Mouse (Mus musculus): Measurements from ENCODE around the gene Rab11a. TPM values are rescaled to one million over a fixed set of nuclear protein-coding genes. Genes with fewer than 3 reads are reported as not detected.

The Rab11a gene
- polyA plus RNA-seq, 2 experiments, result 243 to 434 TPM

DNA sequence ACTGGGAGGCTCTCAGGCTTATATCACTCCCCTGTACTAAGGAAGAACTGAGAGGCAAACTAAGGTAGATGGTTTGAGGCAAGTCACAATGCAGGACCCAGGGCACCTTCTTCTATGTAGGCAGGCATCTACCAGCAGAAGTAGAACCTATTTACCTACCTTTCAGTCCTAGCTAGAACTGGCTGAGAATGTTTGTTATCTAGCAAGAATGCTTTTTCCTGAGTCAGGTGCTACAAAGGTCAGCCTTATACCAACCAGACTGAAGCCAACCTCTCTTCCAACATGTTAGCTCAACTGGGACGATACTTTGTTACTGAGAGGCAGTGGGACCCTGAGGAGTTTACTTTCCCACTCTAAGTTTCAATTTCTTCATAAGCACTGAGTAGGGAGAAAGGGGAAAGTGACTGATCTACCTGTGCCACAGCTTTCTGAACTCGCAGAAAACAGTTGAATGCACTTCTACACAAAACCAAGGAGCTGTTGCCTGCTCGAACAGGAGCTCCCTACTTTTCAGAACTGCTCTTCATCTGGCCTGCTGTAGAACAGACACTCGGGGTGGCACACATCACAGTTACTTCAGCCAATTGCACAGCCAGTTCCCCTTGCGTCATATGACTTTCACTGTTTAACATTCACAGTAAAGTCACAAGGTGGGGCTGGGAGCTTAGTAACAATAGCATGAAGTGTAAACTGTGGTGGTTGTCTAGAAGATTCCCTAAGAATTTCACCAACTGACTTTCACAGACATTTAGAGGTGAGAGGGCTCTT lies 33.3 kb downstream of the Rab11a start:
- WGBS, result 90% methylated on average over 5 of the region's 5 CpGs
- no peak for ATAC-seq (ENCODE audit: low FRiP score, low read depth)
- no peak overlapping the region for H3K27ac ChIP-seq (replicated peaks; ENCODE audit: low read depth, low read length)
- TF ChIP-seq POLR2A (IDR thresholded peaks at IDR 0.05; ENCODE audit: borderline replicate concordance, extremely low read depth, insufficient read depth, insufficient read length), result no peak
- no peaks in the 10 kb centered on the region for H3K9me3 ChIP-seq (ENCODE audit: control insufficient read depth, low read length)
- H3K4me1 ChIP-seq (ENCODE audit: control insufficient read depth, insufficient read depth, low read length), result no peaks in the 10 kb centered on the region
- H3K27me3 ChIP-seq (ENCODE audit: control insufficient read depth, insufficient read depth, low read length), result no peaks in the 10 kb centered on the region
- H3K4me3 ChIP-seq (replicated peaks; ENCODE audit: low read length), result no peak overlapping the region
- peaks cover 26% of the 10 kb centered on the region for H3K36me3 ChIP-seq (ENCODE audit: control insufficient read depth, insufficient read depth, low read length)
- no peak overlapping the region for H3K9ac ChIP-seq (ENCODE audit: low read depth, low read length, severe bottlenecking)
- no peak for DNase-seq (ENCODE audit: low spot score)
- no peak overlapping the region for H3K4me2 ChIP-seq (replicated peaks; ENCODE audit: low read depth, low read length, severe bottlenecking)

DNA sequence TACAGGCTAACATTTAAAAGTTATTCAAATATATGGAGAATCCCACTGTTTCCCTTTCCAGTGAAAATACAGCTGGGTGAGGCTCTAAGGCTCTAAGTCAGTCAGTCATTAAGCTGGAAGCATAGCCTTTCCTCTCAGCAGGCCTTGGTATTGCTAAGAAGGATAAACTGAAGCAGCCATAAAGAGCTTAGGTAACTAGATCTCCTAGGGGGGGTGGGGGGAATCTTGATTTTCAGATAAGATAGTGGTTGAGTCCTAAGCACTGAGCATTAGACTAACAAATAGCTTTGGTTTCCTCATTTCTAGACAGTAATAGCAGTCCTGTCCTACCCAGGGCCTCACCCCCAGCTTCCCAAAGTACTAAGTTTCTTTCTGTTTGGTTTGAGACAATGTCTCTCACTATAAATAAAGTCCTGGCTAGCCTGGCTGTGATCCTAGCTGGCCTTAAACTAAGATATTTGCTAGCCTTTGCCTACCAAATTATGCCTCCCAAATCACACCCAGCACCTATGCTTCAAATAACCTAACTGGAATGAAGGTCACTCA lies 34.1 kb downstream of the Rab11a start:
- no peaks in the 10 kb centered on the region for H3K9me3 ChIP-seq (ENCODE audit: control insufficient read depth, low read length)
- DNase-seq (ENCODE audit: low spot score) (no peak), ATAC-seq (ENCODE audit: low FRiP score, low read depth) (no peak)
- H3K27ac ChIP-seq (replicated peaks; ENCODE audit: low read depth, low read length), result no peak overlapping the region
- peaks cover 26% of the 10 kb centered on the region for H3K36me3 ChIP-seq (ENCODE audit: control insufficient read depth, insufficient read depth, low read length)
- H3K4me1 ChIP-seq (ENCODE audit: control insufficient read depth, insufficient read depth, low read length), result no peaks in the 10 kb centered on the region
- no peak overlapping the region for H3K4me2 ChIP-seq (replicated peaks; ENCODE audit: low read depth, low read length, severe bottlenecking)
- no peak for TF ChIP-seq POLR2A (IDR thresholded peaks at IDR 0.05; ENCODE audit: borderline replicate concordance, extremely low read depth, insufficient read depth, insufficient read length)
- no peak overlapping the region for H3K9ac ChIP-seq (ENCODE audit: low read depth, low read length, severe bottlenecking)
- no peak overlapping the region for H3K4me3 ChIP-seq (replicated peaks; ENCODE audit: low read length)
- H3K27me3 ChIP-seq (ENCODE audit: control insufficient read depth, insufficient read depth, low read length), result no peaks in the 10 kb centered on the region

DNA sequence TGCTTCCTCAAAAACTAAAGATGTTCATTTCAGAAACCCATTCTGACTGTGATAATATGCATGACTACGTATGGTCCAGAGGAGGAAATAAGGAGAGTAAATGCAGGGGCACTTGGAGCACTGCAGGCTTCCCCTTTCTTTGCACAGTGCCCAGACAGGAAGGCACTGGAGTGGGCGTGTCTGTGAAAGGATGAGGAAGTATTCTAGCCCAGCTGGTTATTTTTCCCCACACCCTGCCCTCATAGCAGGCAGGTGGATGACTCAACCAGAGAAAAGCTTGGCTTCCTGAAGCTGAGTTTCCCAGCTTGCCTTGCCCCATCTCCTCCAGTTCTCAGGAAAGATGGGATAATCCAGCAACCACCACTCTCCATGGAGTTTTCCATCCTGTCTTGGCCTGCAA lies 34.6 kb downstream of the Rab11a start:
- ATAC-seq (ENCODE audit: low FRiP score, low read depth), result no peak
- TF ChIP-seq POLR2A (IDR thresholded peaks at IDR 0.05; ENCODE audit: borderline replicate concordance, extremely low read depth, insufficient read depth, insufficient read length), result no peak
- no peaks in the 10 kb centered on the region for H3K9me3 ChIP-seq (ENCODE audit: control insufficient read depth, low read length)
- H3K4me3 ChIP-seq (replicated peaks; ENCODE audit: low read length), result no peak overlapping the region
- H3K36me3 ChIP-seq (ENCODE audit: control insufficient read depth, insufficient read depth, low read length), result peaks cover 23% of the 10 kb centered on the region
- H3K27me3 ChIP-seq (ENCODE audit: control insufficient read depth, insufficient read depth, low read length), result no peaks in the 10 kb centered on the region
- no peak overlapping the region for H3K27ac ChIP-seq (replicated peaks; ENCODE audit: low read depth, low read length)
- H3K9ac ChIP-seq (ENCODE audit: low read depth, low read length, severe bottlenecking), result no peak overlapping the region
- no peak for DNase-seq (ENCODE audit: low spot score)
- H3K4me2 ChIP-seq (replicated peaks; ENCODE audit: low read depth, low read length, severe bottlenecking), result no peak overlapping the region
- no peaks in the 10 kb centered on the region for H3K4me1 ChIP-seq (ENCODE audit: control insufficient read depth, insufficient read depth, low read length)
- WGBS, result 79% methylated on average over 2 of the region's 2 CpGs

DNA sequence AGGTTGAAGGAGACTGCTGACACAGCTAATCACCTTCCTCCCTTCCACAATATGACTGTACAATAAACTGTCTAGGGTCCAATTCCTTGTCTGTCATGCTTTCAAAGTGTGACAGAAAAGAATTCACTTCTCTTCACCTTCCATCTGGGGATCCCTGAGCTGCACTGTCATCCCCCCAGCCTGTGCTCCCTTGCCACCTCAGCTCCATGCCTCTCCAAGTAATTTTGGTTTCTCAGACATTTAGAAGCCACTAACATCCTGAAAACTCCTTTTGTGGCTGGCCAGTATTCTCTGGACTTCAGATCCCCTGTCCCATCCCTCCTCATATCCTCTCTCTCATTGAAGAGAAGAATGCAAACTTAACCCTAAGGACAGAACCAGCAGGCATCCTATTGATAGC lies 35.2 kb downstream of the Rab11a start:
- no peaks in the 10 kb centered on the region for H3K27me3 ChIP-seq (ENCODE audit: control insufficient read depth, insufficient read depth, low read length)
- DNase-seq (ENCODE audit: low spot score) (no peak), ATAC-seq (ENCODE audit: low FRiP score, low read depth) (no peak)
- no peak overlapping the region for H3K4me2 ChIP-seq (replicated peaks; ENCODE audit: low read depth, low read length, severe bottlenecking)
- no peak overlapping the region for H3K4me3 ChIP-seq (replicated peaks; ENCODE audit: low read length)
- H3K9me3 ChIP-seq (ENCODE audit: control insufficient read depth, low read length), result no peaks in the 10 kb centered on the region
- H3K27ac ChIP-seq (replicated peaks; ENCODE audit: low read depth, low read length), result no peak overlapping the region
- no peaks in the 10 kb centered on the region for H3K4me1 ChIP-seq (ENCODE audit: control insufficient read depth, insufficient read depth, low read length)
- no peak overlapping the region for H3K9ac ChIP-seq (ENCODE audit: low read depth, low read length, severe bottlenecking)
- TF ChIP-seq POLR2A (IDR thresholded peaks at IDR 0.05; ENCODE audit: borderline replicate concordance, extremely low read depth, insufficient read depth, insufficient read length), result no peak
- H3K36me3 ChIP-seq (ENCODE audit: control insufficient read depth, insufficient read depth, low read length), result peaks cover 20% of the 10 kb centered on the region

DNA sequence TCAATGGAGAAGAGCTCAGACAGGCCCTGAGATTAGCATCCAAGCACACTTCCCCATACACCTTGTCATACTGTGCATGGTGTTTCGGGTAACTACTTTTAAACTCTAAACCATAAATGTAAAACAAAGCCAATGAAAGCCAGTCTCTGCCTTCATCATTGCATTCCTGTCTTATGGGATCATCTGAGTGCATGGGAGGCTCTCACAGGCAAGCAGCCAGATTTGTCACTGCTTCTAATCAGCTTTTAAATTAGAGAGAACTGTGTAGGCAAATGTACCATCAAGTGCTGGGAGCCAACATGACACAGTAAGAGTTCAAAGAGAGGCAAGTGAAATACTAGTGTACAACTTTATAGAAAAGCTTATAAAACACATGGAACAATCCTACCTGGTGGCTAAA lies 35.9 kb downstream of the Rab11a start:
- ATAC-seq (ENCODE audit: low FRiP score, low read depth) (no peak), DNase-seq (ENCODE audit: low spot score) (no peak)
- Histone ChIP-seq H3K4me1 (ENCODE audit: control insufficient read depth, insufficient read depth, low read length) (no peaks in the 10 kb centered on the region), H3K9me3 (ENCODE audit: control insufficient read depth, low read length) (no peaks in the 10 kb centered on the region), H3K4me3 (replicated peaks; ENCODE audit: low read length) (no peak overlapping the region), H3K27ac (replicated peaks; ENCODE audit: low read depth, low read length) (no peak overlapping the region), H3K27me3 (ENCODE audit: control insufficient read depth, insufficient read depth, low read length) (no peaks in the 10 kb centered on the region), H3K36me3 (ENCODE audit: control insufficient read depth, insufficient read depth, low read length) (peaks cover 20% of the 10 kb centered on the region), H3K4me2 (replicated peaks; ENCODE audit: low read depth, low read length, severe bottlenecking) (no peak overlapping the region), H3K9ac (ENCODE audit: low read depth, low read length, severe bottlenecking) (no peak overlapping the region)
- WGBS, result 44% methylated on average over 1 of the region's 1 CpGs
- no peak for TF ChIP-seq POLR2A (IDR thresholded peaks at IDR 0.05; ENCODE audit: borderline replicate concordance, extremely low read depth, insufficient read depth, insufficient read length)
